Mouse (Mus musculus) liver, adult 2 months (tissue): ENCODE measurements at regions not wholly inside any gene's neighbourhood (a gene's known extent, or its start where the extent isn't known, plus 50 kb on each side); places are given as distances from the start of the nearest gene placed in this dataset.

Source experiments
- DNase-seq: peaks from one replicate; pipeline ENCODE4 v3.0.0-alpha.2; 2011; ENCODE audit warnings: low read depth, low spot score; ENCODE audit errors: extremely low read depth
- H3K27ac ChIP-seq: fragments of 200-500 bp; replicated peaks from 2 replicates; pipeline ENCODE4 v1.5.1; 2012; ENCODE audit warnings: low read depth, mild to moderate bottlenecking, control low read depth, inconsistent platforms, low read length; ENCODE audit not compliant: insufficient read depth
- H3K27me3 ChIP-seq: fragments of 200-500 bp; 2 replicates; pipeline ENCODE4 v1.6.1; 2012; ENCODE audit warnings: mild to moderate bottlenecking, moderate library complexity, low read length, inconsistent platforms; ENCODE audit not compliant: control insufficient read depth, insufficient read depth
- H3K36me3 ChIP-seq: fragments of 200-500 bp; 2 replicates; pipeline ENCODE4 v1.6.1; 2012; ENCODE audit warnings: low read length, inconsistent platforms; ENCODE audit not compliant: control insufficient read depth, insufficient read depth
- H3K4me1 ChIP-seq: fragments of 200-500 bp; 2 replicates; pipeline ENCODE4 v1.6.1; 2011; ENCODE audit warnings: low read length; ENCODE audit not compliant: control insufficient read depth, insufficient read depth
- H3K4me3 ChIP-seq: fragments of 200-500 bp; 2 replicates; pipeline ENCODE4 v1.5.1; 2011; ENCODE audit warnings: low read depth, mild to moderate bottlenecking, control low read depth, low read length, moderate library complexity; ENCODE audit not compliant: insufficient read depth
- H3K79me2 ChIP-seq: fragments of 200-500 bp; 2 replicates; pipeline ENCODE4 v1.6.1; 2012; ENCODE audit warnings: inconsistent platforms, mild to moderate bottlenecking, low read length, moderate library complexity; ENCODE audit not compliant: control insufficient read depth, insufficient read depth
- H3K9ac ChIP-seq: fragments of 200-500 bp; 2 replicates; pipeline ENCODE4 v1.6.1; 2012; ENCODE audit warnings: low read depth, mild to moderate bottlenecking, control low read depth, inconsistent platforms, low read length
- CTCF ChIP-seq: fragments of 200-500 bp; IDR thresholded peaks from 2 replicates; pipeline ENCODE4 v1.5.1; 2011; ENCODE audit warnings: low read depth, low read length, control low read depth
- POLR2A ChIP-seq: fragments of 200-500 bp; IDR thresholded peaks from 2 replicates; pipeline ENCODE4 v1.6.1; 2011; ENCODE audit warnings: low read length, control low read depth; ENCODE audit not compliant: insufficient read depth; ENCODE audit errors: extremely low read depth
- WGBS: fragments of 180-500 bp; shearing (Covaris S2); methylation state at CpG from one replicate; pipeline ENCODE4 v1.1.7; 2018; 5-methylcytosine and 5-hydroxymethylcytosine counted together

DNA sequence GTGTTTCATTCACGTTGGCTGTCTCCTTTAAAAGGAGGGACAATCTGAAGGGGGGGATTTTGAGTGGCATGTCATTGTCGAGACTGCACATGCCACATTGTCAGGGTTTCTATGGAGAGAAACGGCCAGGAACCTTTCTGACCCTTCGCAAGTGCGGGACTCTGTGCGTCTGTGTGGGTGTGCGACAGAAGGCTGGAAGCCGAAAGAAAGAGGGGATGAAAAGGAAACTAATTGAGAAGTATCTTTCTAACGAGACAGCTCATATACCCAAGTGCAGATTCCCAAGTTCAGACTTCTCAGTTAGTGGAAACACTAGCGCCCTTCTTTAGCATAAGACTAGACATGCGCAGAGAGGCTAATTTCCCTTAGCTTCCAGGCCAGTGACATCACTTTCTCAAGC lies 421.4 kb downstream of the Gm10295 start:
- H3K9ac ChIP-seq, result no peak overlapping the region
- H3K36me3 ChIP-seq, result no peaks in the 10 kb centered on the region
- no peak overlapping the region for H3K4me3 ChIP-seq
- no peak for TF ChIP-seq POLR2A
- H3K27ac ChIP-seq, result no peak overlapping the region
- 80% methylated on average over 11 of the region's 11 CpGs for WGBS
- no peaks in the 10 kb centered on the region for H3K79me2 ChIP-seq
- H3K27me3 ChIP-seq, result no peaks in the 10 kb centered on the region
- DNase-seq, result no peak
- peaks cover 1% of the 10 kb centered on the region; the same call in 1 of the 2 replicates for H3K4me1 ChIP-seq

- H3K27ac ChIP-seq, result no peak overlapping the region
- H3K79me2 ChIP-seq, result no peaks in the 10 kb centered on the region
- no peaks in the 10 kb centered on the region for H3K27me3 ChIP-seq
- DNase-seq, result no peak
- 91% methylated on average over 3 of the region's 3 CpGs for WGBS
- peaks cover 1% of the 10 kb centered on the region; the same call in 1 of the 2 replicates for H3K4me1 ChIP-seq
- H3K9ac ChIP-seq, result no peak overlapping the region
- no peaks in the 10 kb centered on the region for H3K36me3 ChIP-seq
- TF ChIP-seq POLR2A (no peak), CTCF (no peak)
- no peak overlapping the region for H3K4me3 ChIP-seq
Measured at GRCm38 (mm10) chr7:70928001-70928400, 423.3 kb downstream of the Gm10295 start.

GRCm38 (mm10) chr7:70917016-70917415 lies 434.3 kb downstream of the Gm10295 start:
- 57% methylated on average over 4 of the region's 4 CpGs for WGBS
- TF ChIP-seq CTCF (no peak), POLR2A (no peak)
- Histone ChIP-seq H3K27me3 (no peaks in the 10 kb centered on the region), H3K79me2 (no peaks in the 10 kb centered on the region), H3K4me3 (no peak overlapping the region), H3K36me3 (no peaks in the 10 kb centered on the region), H3K9ac (no peak overlapping the region), H3K27ac (no peak overlapping the region), H3K4me1 (no peaks in the 10 kb centered on the region)
- no peak for DNase-seq

GRCm38 (mm10) chr7:70908921-70909320 lies 442.4 kb downstream of the Gm10295 start:
- 94% methylated on average over 3 of the region's 3 CpGs for WGBS
- Histone ChIP-seq H3K4me1 (no peaks in the 10 kb centered on the region), H3K36me3 (no peaks in the 10 kb centered on the region), H3K27ac (no peak overlapping the region), H3K4me3 (no peak overlapping the region), H3K27me3 (no peaks in the 10 kb centered on the region), H3K79me2 (no peaks in the 10 kb centered on the region), H3K9ac (no peak overlapping the region)
- no peak for TF ChIP-seq CTCF
- TF ChIP-seq POLR2A, result no peak
- DNase-seq, result no peak

DNA sequence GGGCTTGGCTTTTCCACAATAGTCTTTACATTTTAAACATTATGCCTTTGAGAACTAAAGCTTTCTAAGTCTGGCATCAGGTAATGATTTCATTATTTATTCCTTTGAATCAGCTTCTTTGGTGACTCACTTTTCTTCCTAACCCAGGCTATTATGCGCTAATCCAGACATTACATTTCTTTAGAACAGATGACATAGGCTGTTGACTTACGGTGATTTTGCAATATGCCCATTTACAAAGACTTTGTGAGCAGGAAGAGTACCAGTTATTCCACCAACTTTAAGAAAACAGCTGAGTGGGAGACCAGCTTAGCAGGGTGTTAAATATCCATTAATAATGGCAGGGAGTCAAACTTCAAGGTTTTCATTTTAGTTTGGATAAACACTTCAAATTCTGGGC lies 459.6 kb downstream of the Gm10295 start:
- 96% methylated on average over 2 of the region's 2 CpGs for WGBS
- Histone ChIP-seq H3K9ac (no peak overlapping the region), H3K27ac (no peak overlapping the region), H3K4me1 (no peaks in the 10 kb centered on the region), H3K36me3 (no peaks in the 10 kb centered on the region), H3K27me3 (no peaks in the 10 kb centered on the region), H3K4me3 (no peak overlapping the region), H3K79me2 (no peaks in the 10 kb centered on the region)
- no peak for DNase-seq
- TF ChIP-seq POLR2A (no peak), CTCF (no peak)

GRCm38 (mm10) chr7:70880496-70880895 lies 470.8 kb downstream of the Gm10295 start:
- no peak for DNase-seq
- Histone ChIP-seq H3K79me2 (no peaks in the 10 kb centered on the region), H3K36me3 (no peaks in the 10 kb centered on the region), H3K27ac (no peak overlapping the region), H3K4me1 (peaks cover 2% of the 10 kb centered on the region; the same call in 1 of the 2 replicates), H3K4me3 (no peak overlapping the region), H3K27me3 (no peaks in the 10 kb centered on the region), H3K9ac (no peak overlapping the region)
- TF ChIP-seq POLR2A (no peak), CTCF (no peak)
- 77% methylated on average over 2 of the region's 2 CpGs for WGBS
